Mouse (Mus musculus): Measurements from ENCODE around the gene Cx3cl1. TPM values are rescaled to one million over a fixed set of nuclear protein-coding genes. Genes with fewer than 3 reads are reported as not detected.

Gene Cx3cl1
- polyA plus RNA-seq, 1 experiment from 2014 or later: 8.8 TPM

GRCm38 (mm10) chr8:94741726-94742125 lies 30.1 kb upstream of the Cx3cl1 start:
- Histone ChIP-seq H3K4me1 (ENCODE audit: control insufficient read depth, insufficient read depth, low read length) (no peaks in the 10 kb centered on the region; the same call in 1 of the 2 replicates), H3K27me3 (ENCODE audit: control insufficient read depth, insufficient read depth, low read length) (no peaks in the 10 kb centered on the region), H3K4me2 (no peak overlapping the region), H3K4me3 (ENCODE audit: low read depth, low read length) (no peak overlapping the region), H3K36me3 (ENCODE audit: control insufficient read depth, insufficient read depth, low read length) (no peaks in the 10 kb centered on the region), H3K9me3 (replicated peaks; ENCODE audit: control insufficient read depth, low read length) (no peaks in the 10 kb centered on the region), H3K27ac (ENCODE audit: low read depth, low read length) (no peak overlapping the region), H3K9ac (ENCODE audit: low read depth, low read length) (no peak overlapping the region)
- ATAC-seq (replicated peaks; ENCODE audit: insufficient number of reproducible peaks, low FRiP score, low TSS enrichment): no peak
- WGBS (ENCODE audit: insufficient replicate concordance): 82% methylated on average over 4 of the region's 4 CpGs

DNA sequence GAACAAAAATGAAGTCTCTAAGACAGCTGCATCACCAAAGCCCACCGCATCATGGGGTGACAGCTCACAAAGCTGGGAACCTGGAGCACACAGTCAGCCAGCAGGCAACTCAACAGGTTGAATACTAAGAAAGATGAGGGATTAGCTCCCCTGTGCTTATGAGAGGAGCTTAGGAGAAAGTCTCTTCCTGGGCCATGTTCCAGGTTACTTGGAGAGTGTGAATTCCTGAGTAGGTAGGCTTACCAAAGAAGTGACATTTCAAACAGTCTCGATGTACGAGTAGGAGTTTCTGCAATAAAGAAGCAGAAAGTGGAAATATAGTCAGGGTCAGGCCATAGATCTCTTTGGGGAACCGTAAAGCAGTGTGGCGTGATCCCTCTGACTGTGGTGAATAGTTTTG lies 27.3 kb upstream of the Cx3cl1 start:
- 86% methylated on average over 5 of the region's 5 CpGs for WGBS (ENCODE audit: insufficient replicate concordance)
- Histone ChIP-seq H3K9ac (ENCODE audit: low read depth, low read length) (no peak overlapping the region), H3K9me3 (replicated peaks; ENCODE audit: control insufficient read depth, low read length) (no peaks in the 10 kb centered on the region), H3K4me3 (ENCODE audit: low read depth, low read length) (no peak overlapping the region), H3K27me3 (ENCODE audit: control insufficient read depth, insufficient read depth, low read length) (no peaks in the 10 kb centered on the region), H3K27ac (ENCODE audit: low read depth, low read length) (no peak overlapping the region), H3K4me2 (no peak overlapping the region), H3K4me1 (ENCODE audit: control insufficient read depth, insufficient read depth, low read length) (no peaks in the 10 kb centered on the region), H3K36me3 (ENCODE audit: control insufficient read depth, insufficient read depth, low read length) (no peaks in the 10 kb centered on the region)
- no peak for ATAC-seq (replicated peaks; ENCODE audit: insufficient number of reproducible peaks, low FRiP score, low TSS enrichment)

GRCm38 (mm10) chr8:94744972-94745371 lies 26.8 kb upstream of the Cx3cl1 start:
- H3K9ac ChIP-seq (ENCODE audit: low read depth, low read length): no peak overlapping the region
- no peaks in the 10 kb centered on the region for H3K36me3 ChIP-seq (ENCODE audit: control insufficient read depth, insufficient read depth, low read length)
- WGBS (ENCODE audit: insufficient replicate concordance): 65% methylated on average over 9 of the region's 9 CpGs
- H3K4me3 ChIP-seq (ENCODE audit: low read depth, low read length): no peak overlapping the region
- no peak overlapping the region for H3K4me2 ChIP-seq
- ATAC-seq (replicated peaks; ENCODE audit: insufficient number of reproducible peaks, low FRiP score, low TSS enrichment): no peak
- no peak overlapping the region for H3K27ac ChIP-seq (ENCODE audit: low read depth, low read length)
- no peaks in the 10 kb centered on the region for H3K27me3 ChIP-seq (ENCODE audit: control insufficient read depth, insufficient read depth, low read length)
- no peaks in the 10 kb centered on the region for H3K4me1 ChIP-seq (ENCODE audit: control insufficient read depth, insufficient read depth, low read length)
- no peaks in the 10 kb centered on the region for H3K9me3 ChIP-seq (replicated peaks; ENCODE audit: control insufficient read depth, low read length)

DNA sequence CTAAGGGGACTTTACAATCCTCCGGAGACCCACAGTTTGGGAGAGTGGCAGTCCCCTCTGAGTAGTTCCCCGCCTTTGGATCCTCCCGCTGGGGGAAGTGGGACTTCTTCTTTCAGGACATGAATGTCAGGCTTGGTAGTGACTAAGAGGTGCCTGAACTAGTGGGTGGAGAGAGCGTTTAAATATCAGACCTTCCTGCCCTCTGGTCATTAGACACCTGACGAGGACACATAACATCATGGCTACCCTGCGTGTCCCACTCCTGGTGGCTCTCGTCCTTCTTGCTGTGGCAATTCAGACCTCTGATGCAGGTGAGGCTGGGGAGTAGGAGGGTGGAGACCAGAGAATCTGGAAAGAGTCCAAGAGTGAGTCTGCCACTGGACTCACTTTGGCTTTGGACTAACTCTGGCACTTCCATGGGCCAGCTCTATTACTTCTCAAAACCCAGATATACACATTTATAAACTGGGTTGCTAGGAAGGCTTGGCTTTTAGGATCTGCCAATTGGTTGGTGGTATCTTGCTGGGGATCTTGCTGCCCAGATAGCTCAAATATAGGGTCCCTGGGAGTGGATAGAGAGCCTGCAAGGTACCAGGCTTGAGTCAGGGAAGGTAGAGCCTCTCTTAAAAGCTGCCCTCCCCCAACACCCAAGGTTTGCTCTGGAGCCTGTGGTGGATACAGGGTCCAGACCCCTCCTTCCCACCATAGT lies 26.2 kb upstream of the Cx3cl1 start, which contains the start of gene Ccl22:
Gene Ccl22, plus strand, starts transcription at position 115 of the 709 bp plus-strand sequence.
- no peaks in the 10 kb centered on the region for H3K27me3 ChIP-seq (ENCODE audit: control insufficient read depth, insufficient read depth, low read length)
- H3K9me3 ChIP-seq (replicated peaks; ENCODE audit: control insufficient read depth, low read length): no peaks in the 10 kb centered on the region
- WGBS (ENCODE audit: insufficient replicate concordance): 89% methylated on average over 7 of the region's 7 CpGs
- no peaks in the 10 kb centered on the region for H3K36me3 ChIP-seq (ENCODE audit: control insufficient read depth, insufficient read depth, low read length)
- H3K9ac ChIP-seq (ENCODE audit: low read depth, low read length): no peak within 1 kb of the TSS
- no peaks in the 10 kb centered on the region for H3K4me1 ChIP-seq (ENCODE audit: control insufficient read depth, insufficient read depth, low read length)
- no peak within 1 kb of the TSS for H3K27ac ChIP-seq (ENCODE audit: low read depth, low read length)
- ATAC-seq (replicated peaks; ENCODE audit: insufficient number of reproducible peaks, low FRiP score, low TSS enrichment): no peak
- H3K4me2 ChIP-seq: no peak within 1 kb of the TSS
- no peak within 1 kb of the TSS for H3K4me3 ChIP-seq (ENCODE audit: low read depth, low read length)

GRCm38 (mm10) chr8:94746832-94747231 lies 25.0 kb upstream of the Cx3cl1 start:
- H3K27me3 ChIP-seq (ENCODE audit: control insufficient read depth, insufficient read depth, low read length): no peaks in the 10 kb centered on the region
- no peak overlapping the region for H3K4me3 ChIP-seq (ENCODE audit: low read depth, low read length)
- ATAC-seq (replicated peaks; ENCODE audit: insufficient number of reproducible peaks, low FRiP score, low TSS enrichment): no peak
- no peak overlapping the region for H3K4me2 ChIP-seq
- no peak overlapping the region for H3K27ac ChIP-seq (ENCODE audit: low read depth, low read length)
- H3K9me3 ChIP-seq (replicated peaks; ENCODE audit: control insufficient read depth, low read length): no peaks in the 10 kb centered on the region
- no peaks in the 10 kb centered on the region for H3K4me1 ChIP-seq (ENCODE audit: control insufficient read depth, insufficient read depth, low read length)
- WGBS (ENCODE audit: insufficient replicate concordance): 75% methylated on average over 8 of the region's 8 CpGs
- H3K9ac ChIP-seq (ENCODE audit: low read depth, low read length): no peak overlapping the region
- H3K36me3 ChIP-seq (ENCODE audit: control insufficient read depth, insufficient read depth, low read length): no peaks in the 10 kb centered on the region

- no peaks in the 10 kb centered on the region for H3K36me3 ChIP-seq (ENCODE audit: control insufficient read depth, insufficient read depth, low read length)
- H3K27ac ChIP-seq (ENCODE audit: low read depth, low read length): no peak overlapping the region
- no peak for ATAC-seq (replicated peaks; ENCODE audit: insufficient number of reproducible peaks, low FRiP score, low TSS enrichment)
- no peak overlapping the region for H3K4me3 ChIP-seq (ENCODE audit: low read depth, low read length)
- WGBS (ENCODE audit: insufficient replicate concordance): 50% methylated on average over 4 of the region's 4 CpGs
- no peak overlapping the region for H3K4me2 ChIP-seq
- no peaks in the 10 kb centered on the region for H3K27me3 ChIP-seq (ENCODE audit: control insufficient read depth, insufficient read depth, low read length)
- no peaks in the 10 kb centered on the region for H3K9me3 ChIP-seq (replicated peaks; ENCODE audit: control insufficient read depth, low read length)
- no peak overlapping the region for H3K9ac ChIP-seq (ENCODE audit: low read depth, low read length)
- H3K4me1 ChIP-seq (ENCODE audit: control insufficient read depth, insufficient read depth, low read length): no peaks in the 10 kb centered on the region
Measured at GRCm38 (mm10) chr8:94748363-94748762, 23.4 kb upstream of the Cx3cl1 start.

- Histone ChIP-seq H3K4me3 (ENCODE audit: low read depth, low read length) (no peak overlapping the region), H3K27ac (ENCODE audit: low read depth, low read length) (no peak overlapping the region), H3K4me2 (no peak overlapping the region), H3K27me3 (ENCODE audit: control insufficient read depth, insufficient read depth, low read length) (peaks cover 3% of the 10 kb centered on the region; the same call in 1 of the 2 replicates), H3K4me1 (ENCODE audit: control insufficient read depth, insufficient read depth, low read length) (no peaks in the 10 kb centered on the region), H3K36me3 (ENCODE audit: control insufficient read depth, insufficient read depth, low read length) (no peaks in the 10 kb centered on the region), H3K9me3 (replicated peaks; ENCODE audit: control insufficient read depth, low read length) (no peaks in the 10 kb centered on the region), H3K9ac (ENCODE audit: low read depth, low read length) (no peak overlapping the region)
- ATAC-seq (replicated peaks; ENCODE audit: insufficient number of reproducible peaks, low FRiP score, low TSS enrichment): no peak
- 80% methylated on average over 3 of the region's 3 CpGs for WGBS (ENCODE audit: insufficient replicate concordance)
Measured at GRCm38 (mm10) chr8:94749942-94750341, 21.9 kb upstream of the Cx3cl1 start.

DNA sequence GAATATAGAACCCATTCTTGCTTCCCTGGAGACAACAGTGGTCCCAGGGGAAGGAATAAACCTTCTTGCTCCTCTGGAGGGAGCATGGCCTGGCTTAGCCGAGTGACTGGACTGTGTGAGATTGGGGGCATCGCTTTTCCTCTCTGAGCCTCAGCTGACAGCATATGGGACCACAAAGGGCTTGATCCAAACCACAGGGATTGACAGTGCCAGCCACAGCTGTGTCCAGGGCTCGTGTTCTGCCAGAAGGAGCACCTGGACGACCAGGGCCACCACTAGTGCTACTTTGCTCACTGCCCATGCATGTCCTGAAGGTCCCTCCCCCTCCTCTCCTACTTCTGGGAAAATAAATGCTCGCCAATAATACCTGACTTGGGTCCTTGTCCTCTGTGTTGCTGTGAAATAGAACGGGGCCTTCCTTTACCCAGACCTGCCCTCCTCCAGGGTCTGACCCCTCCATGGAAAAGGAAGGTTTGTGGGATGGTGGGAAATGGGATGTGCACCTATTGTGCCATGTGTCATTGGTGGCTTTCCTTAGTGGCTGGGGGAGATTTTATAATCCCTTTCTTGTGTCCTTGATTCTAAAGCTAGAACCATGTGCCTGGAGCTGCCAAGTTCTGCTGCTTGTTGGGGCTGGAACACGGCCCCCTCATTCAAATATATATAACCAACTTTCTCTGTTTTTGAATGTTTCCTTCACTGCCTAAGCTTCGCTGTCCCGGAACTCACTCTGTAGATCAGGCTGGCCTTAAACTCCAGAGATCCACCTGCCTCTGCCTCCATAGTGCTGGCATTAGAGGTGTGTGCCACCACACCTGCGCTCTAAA lies 20.6 kb upstream of the Cx3cl1 start:
- Histone ChIP-seq H3K36me3 (ENCODE audit: control insufficient read depth, insufficient read depth, low read length) (no peaks in the 10 kb centered on the region), H3K4me2 (no peak overlapping the region), H3K4me3 (ENCODE audit: low read depth, low read length) (no peak overlapping the region), H3K27ac (ENCODE audit: low read depth, low read length) (no peak overlapping the region), H3K9me3 (replicated peaks; ENCODE audit: control insufficient read depth, low read length) (no peaks in the 10 kb centered on the region), H3K4me1 (ENCODE audit: control insufficient read depth, insufficient read depth, low read length) (no peaks in the 10 kb centered on the region), H3K27me3 (ENCODE audit: control insufficient read depth, insufficient read depth, low read length) (peaks cover 3% of the 10 kb centered on the region; the same call in 1 of the 2 replicates), H3K9ac (ENCODE audit: low read depth, low read length) (no peak overlapping the region)
- 73% methylated on average over 10 of the region's 10 CpGs for WGBS (ENCODE audit: insufficient replicate concordance)
- ATAC-seq (replicated peaks; ENCODE audit: insufficient number of reproducible peaks, low FRiP score, low TSS enrichment): no peak
